Mouse (Mus musculus) heart, embryonic 12.5 days (tissue): ENCODE measurements at regions not wholly inside any gene's neighbourhood (a gene's known extent, or its start where the extent isn't known, plus 50 kb on each side); places are given as distances from the start of the nearest gene placed in this dataset.

ENCODE experiments used
- ATAC-seq: fragments of 200-750 bp; cut with Nextera tagmentation; 2 replicates; pipeline ENCODE4 v1.8.0; 2017; ENCODE audit warnings: moderate TSS enrichment, moderate library complexity; ENCODE audit not compliant: insufficient number of reproducible peaks, low FRiP score
- H3K27ac ChIP-seq: fragments of 300-500 bp; sonication (generic); 2 replicates; pipeline ENCODE4 v1.5.1; 2016; ENCODE audit warnings: mild to moderate bottlenecking, moderate library complexity; ENCODE audit not compliant: poor library complexity, severe bottlenecking
- H3K27me3 ChIP-seq: fragments of 300-500 bp; sonication (generic); replicated peaks from 2 replicates; pipeline ENCODE4 v1.6.1; 2016; ENCODE audit warnings: mild to moderate bottlenecking, moderate library complexity
- H3K36me3 ChIP-seq: fragments of 300-500 bp; sonication (generic); 2 replicates; pipeline ENCODE4 v1.6.1; 2016; ENCODE audit warnings: mild to moderate bottlenecking, moderate library complexity
- H3K4me1 ChIP-seq: fragments of 300-500 bp; sonication (generic); replicated peaks from 2 replicates; pipeline ENCODE4 v1.6.1; 2016; ENCODE audit warnings: mild to moderate bottlenecking
- H3K4me2 ChIP-seq: fragments of 300-500 bp; sonication (generic); 2 replicates; pipeline ENCODE4 v1.6.1; 2016; ENCODE audit warnings: mild to moderate bottlenecking, moderate library complexity
- H3K4me3 ChIP-seq: fragments of 300-500 bp; sonication (generic); 2 replicates; pipeline ENCODE4 v1.5.1; 2016; ENCODE audit warnings: mild to moderate bottlenecking
- H3K9ac ChIP-seq: fragments of 300-500 bp; sonication (generic); 2 replicates; pipeline ENCODE4 v1.6.1; 2016; ENCODE audit warnings: mild to moderate bottlenecking, moderate library complexity
- H3K9me3 ChIP-seq: fragments of 300-500 bp; sonication (generic); replicated peaks from 2 replicates; pipeline ENCODE4 v1.6.1; 2016; ENCODE audit warnings: mild to moderate bottlenecking, moderate library complexity
- WGBS: fragments of 180-500 bp; shearing (Covaris S2); methylation state at CpG from one replicate; pipeline ENCODE4 v1.1.7; 2016; 5-methylcytosine and 5-hydroxymethylcytosine counted together

GRCm38 (mm10) chr8:77850523-77850922 is 126.3 kb upstream of the Ednra start:
- H3K27ac ChIP-seq = no peak overlapping the region
- WGBS = 51% methylated on average over 5 of the region's 5 CpGs
- no peaks in the 10 kb centered on the region for H3K36me3 ChIP-seq
- no peaks in the 10 kb centered on the region for H3K27me3 ChIP-seq
- H3K4me3 ChIP-seq = no peak overlapping the region
- H3K9me3 ChIP-seq = peaks cover 3% of the 10 kb centered on the region
- H3K9ac ChIP-seq = no peak overlapping the region
- no peak for ATAC-seq
- H3K4me2 ChIP-seq = no peak overlapping the region
- no peaks in the 10 kb centered on the region for H3K4me1 ChIP-seq

- H3K4me2 ChIP-seq = no peak overlapping the region
- 0 out of 2 replicates have a peak, but pooled peaks cover 3% of the 10 kb centered on the region for H3K4me1 ChIP-seq
- 9% methylated on average over 6 of the region's 6 CpGs for WGBS
- H3K4me3 ChIP-seq = no peak overlapping the region
- ATAC-seq = no peak
- H3K27me3 ChIP-seq = no peaks in the 10 kb centered on the region
- H3K9me3 ChIP-seq = no peaks in the 10 kb centered on the region
- no peaks in the 10 kb centered on the region for H3K36me3 ChIP-seq
- no peak overlapping the region for H3K9ac ChIP-seq
- H3K27ac ChIP-seq = no peak overlapping the region
Observed at GRCm38 (mm10) chr8:77870264-77870663, 146.0 kb upstream of the Ednra start.

- Histone ChIP-seq H3K4me3 (no peak overlapping the region), H3K9ac (no peak overlapping the region), H3K4me2 (no peak overlapping the region), H3K4me1 (0 out of 2 replicates have a peak, but pooled peaks cover 3% of the 10 kb centered on the region), H3K36me3 (no peaks in the 10 kb centered on the region), H3K27ac (no peak overlapping the region), H3K27me3 (no peaks in the 10 kb centered on the region), H3K9me3 (peaks cover 4% of the 10 kb centered on the region; the same call in 1 of the 2 replicates)
- WGBS = 92% methylated on average over 1 of the region's 1 CpGs
- ATAC-seq = no peak
Observed at GRCm38 (mm10) chr8:77872771-77873170, 148.5 kb upstream of the Ednra start.

- Histone ChIP-seq H3K4me2 (no peak overlapping the region), H3K27me3 (no peaks in the 10 kb centered on the region), H3K27ac (no peak overlapping the region), H3K36me3 (no peaks in the 10 kb centered on the region), H3K9me3 (peaks cover 6% of the 10 kb centered on the region; the same call in 1 of the 2 replicates), H3K9ac (no peak overlapping the region), H3K4me1 (no peaks in the 10 kb centered on the region), H3K4me3 (no peak overlapping the region)
- ATAC-seq = no peak
- WGBS = 79% methylated on average over 3 of the region's 3 CpGs
Observed at GRCm38 (mm10) chr8:77919776-77920175, 195.5 kb upstream of the Ednra start.

- no peak overlapping the region for H3K9ac ChIP-seq
- H3K4me1 ChIP-seq = no peaks in the 10 kb centered on the region
- H3K4me3 ChIP-seq = no peak overlapping the region
- WGBS = 73% methylated on average over 4 of the region's 4 CpGs
- no peaks in the 10 kb centered on the region for H3K36me3 ChIP-seq
- peaks cover 6% of the 10 kb centered on the region; the same call in 1 of the 2 replicates for H3K9me3 ChIP-seq
- H3K27ac ChIP-seq = no peak overlapping the region
- no peaks in the 10 kb centered on the region for H3K27me3 ChIP-seq
- ATAC-seq = no peak
- no peak overlapping the region for H3K4me2 ChIP-seq
Observed at GRCm38 (mm10) chr8:77921868-77922267, 197.6 kb upstream of the Ednra start.

GRCm38 (mm10) chr8:77947702-77948101 is 223.4 kb upstream of the Ednra start:
- Histone ChIP-seq H3K4me1 (no peaks in the 10 kb centered on the region), H3K9me3 (no peaks in the 10 kb centered on the region), H3K9ac (no peak overlapping the region), H3K4me2 (no peak overlapping the region), H3K27ac (no peak overlapping the region), H3K36me3 (no peaks in the 10 kb centered on the region), H3K27me3 (no peaks in the 10 kb centered on the region), H3K4me3 (no peak overlapping the region)
- no peak for ATAC-seq
- WGBS = 80% methylated on average over 3 of the region's 3 CpGs

GRCm38 (mm10) chr8:77949640-77950039 is 225.4 kb upstream of the Ednra start:
- ATAC-seq = no peak
- Histone ChIP-seq H3K9ac (no peak overlapping the region), H3K27ac (no peak overlapping the region), H3K36me3 (no peaks in the 10 kb centered on the region), H3K4me3 (no peak overlapping the region), H3K27me3 (no peaks in the 10 kb centered on the region), H3K4me1 (no peaks in the 10 kb centered on the region), H3K9me3 (no peaks in the 10 kb centered on the region), H3K4me2 (no peak overlapping the region)
- 80% methylated on average over 5 of the region's 5 CpGs for WGBS

GRCm38 (mm10) chr8:77958814-77959372 is 234.6 kb upstream of the Ednra start:
- Histone ChIP-seq H3K4me3 (no peak overlapping the region), H3K9me3 (no peaks in the 10 kb centered on the region), H3K4me1 (peaks cover 9% of the 10 kb centered on the region), H3K27me3 (no peaks in the 10 kb centered on the region), H3K9ac (no peak overlapping the region), H3K36me3 (no peaks in the 10 kb centered on the region), H3K27ac (no peak overlapping the region), H3K4me2 (no peak overlapping the region)
- no peak for ATAC-seq
- WGBS = 79% methylated on average over 4 of the region's 4 CpGs

GRCm38 (mm10) chr8:77963102-77963698 is 238.9 kb upstream of the Ednra start:
- Histone ChIP-seq H3K9ac (no peak overlapping the region), H3K4me2 (no peak overlapping the region), H3K9me3 (no peaks in the 10 kb centered on the region), H3K27ac (no peak overlapping the region), H3K36me3 (no peaks in the 10 kb centered on the region), H3K4me3 (no peak overlapping the region), H3K27me3 (no peaks in the 10 kb centered on the region), H3K4me1 (peaks cover 5% of the 10 kb centered on the region)
- 53% methylated on average over 3 of the region's 3 CpGs for WGBS
- no peak for ATAC-seq

GRCm38 (mm10) chr8:77970378-77970777 is 242.7 kb upstream of the Ttc29 start:
- 66% methylated on average over 8 of the region's 8 CpGs for WGBS

GRCm38 (mm10) chr8:77973714-77974113 is 239.4 kb upstream of the Ttc29 start:
- ATAC-seq = no peak
- H3K36me3 ChIP-seq = no peaks in the 10 kb centered on the region
- no peak overlapping the region for H3K4me2 ChIP-seq
- no peak overlapping the region for H3K27ac ChIP-seq
- H3K4me1 ChIP-seq = no peaks in the 10 kb centered on the region
- no peaks in the 10 kb centered on the region for H3K27me3 ChIP-seq
- H3K9ac ChIP-seq = no peak overlapping the region
- WGBS = 45% methylated on average over 4 of the region's 4 CpGs
- H3K9me3 ChIP-seq = peaks cover 14% of the 10 kb centered on the region; the same call in 1 of the 2 replicates
- no peak overlapping the region for H3K4me3 ChIP-seq

More at GRCm38 (mm10) chr8:77970378-77970777, 242.7 kb upstream of the Ttc29 start:
- no peaks in the 10 kb centered on the region for H3K36me3 ChIP-seq
- no peak overlapping the region for H3K4me3 ChIP-seq
- H3K4me1 ChIP-seq = no peaks in the 10 kb centered on the region
- no peak overlapping the region for H3K27ac ChIP-seq
- no peak overlapping the region for H3K4me2 ChIP-seq
- no peak overlapping the region for H3K9ac ChIP-seq
- H3K9me3 ChIP-seq = peaks cover 14% of the 10 kb centered on the region; the same call in 1 of the 2 replicates
- no peak for ATAC-seq
- H3K27me3 ChIP-seq = no peaks in the 10 kb centered on the region
